Mouse (Mus musculus): Measurements from ENCODE around the gene G6pc2. TPM values are rescaled to one million over a fixed set of nuclear protein-coding genes. Genes with fewer than 3 reads are reported as not detected.
A peak's percentile ranks its signal among the peaks of the same experiment; 100 is the strongest.

The G6pc2 gene
- total and polyA plus RNA-seq, 3 experiments: not detected

- no peak for DNase-seq
Observed at GRCm38 (mm10) chr2:69239315-69239714, 28.4 kb downstream of the G6pc2 start.

GRCm38 (mm10) chr2:69244924-69245323 is 34.1 kb downstream of the G6pc2 start:
- no peak for DNase-seq

- no peak for DNase-seq
Observed at GRCm38 (mm10) chr2:69247081-69247480, 36.2 kb downstream of the G6pc2 start.

GRCm38 (mm10) chr2:69248221-69248755 is 37.4 kb downstream of the G6pc2 start:
- DNase-seq: no peak

- DNase-seq: no peak
Observed at GRCm38 (mm10) chr2:69264069-69264618, 53.3 kb downstream of the G6pc2 start.

GRCm38 (mm10) chr2:69275875-69276274 is 65.0 kb downstream of the G6pc2 start:
- DNase-seq: peak; percentile 16

Other genes with a start within 250 kb of the G6pc2 start
- 1 to 10 TPM; 8.2 to 8.4 TPM for gene Nostrin, start 75.3 kb upstream of the G6pc2 start, total RNA-seq (2021)
- 0.04 and 0.20 TPM in 2 replicates for gene Nostrin, start 75.3 kb upstream of the G6pc2 start, polyA plus RNA-seq (2012; rRNA removed)
- 1 to 10 TPM in 1 of 2 experiments, under 1 TPM in 1; 0.97 to 1.6 TPM for gene Spc25, start 4.9 kb upstream of the G6pc2 start, total RNA-seq (2021)
- 0.18 and 0.21 TPM in 2 replicates for gene Spc25, start 4.9 kb upstream of the G6pc2 start, polyA plus RNA-seq (2012; rRNA removed)
- 1 to 10 TPM in 1 of 2 experiments, not detected in 1; 1.1 TPM for gene Abcb11, start 131.5 kb downstream of the G6pc2 start, total RNA-seq (2021)
- gene Abcb11, start 131.5 kb downstream of the G6pc2 start, polyA plus RNA-seq (2012; rRNA removed): not detected in 2 replicates
- 1 to 10 TPM; 3.0 to 4.8 TPM for gene Dhrs9, start 169.4 kb downstream of the G6pc2 start, total RNA-seq (2021)
- 0.08 and 0.23 TPM in 2 replicates for gene Dhrs9, start 169.4 kb downstream of the G6pc2 start, polyA plus RNA-seq (2012; rRNA removed)

Data from adrenal gland, adult 2 months (tissue).